10 mouse cellular contexts compared by ENCODE assay signal in the genomic region with DNA sequence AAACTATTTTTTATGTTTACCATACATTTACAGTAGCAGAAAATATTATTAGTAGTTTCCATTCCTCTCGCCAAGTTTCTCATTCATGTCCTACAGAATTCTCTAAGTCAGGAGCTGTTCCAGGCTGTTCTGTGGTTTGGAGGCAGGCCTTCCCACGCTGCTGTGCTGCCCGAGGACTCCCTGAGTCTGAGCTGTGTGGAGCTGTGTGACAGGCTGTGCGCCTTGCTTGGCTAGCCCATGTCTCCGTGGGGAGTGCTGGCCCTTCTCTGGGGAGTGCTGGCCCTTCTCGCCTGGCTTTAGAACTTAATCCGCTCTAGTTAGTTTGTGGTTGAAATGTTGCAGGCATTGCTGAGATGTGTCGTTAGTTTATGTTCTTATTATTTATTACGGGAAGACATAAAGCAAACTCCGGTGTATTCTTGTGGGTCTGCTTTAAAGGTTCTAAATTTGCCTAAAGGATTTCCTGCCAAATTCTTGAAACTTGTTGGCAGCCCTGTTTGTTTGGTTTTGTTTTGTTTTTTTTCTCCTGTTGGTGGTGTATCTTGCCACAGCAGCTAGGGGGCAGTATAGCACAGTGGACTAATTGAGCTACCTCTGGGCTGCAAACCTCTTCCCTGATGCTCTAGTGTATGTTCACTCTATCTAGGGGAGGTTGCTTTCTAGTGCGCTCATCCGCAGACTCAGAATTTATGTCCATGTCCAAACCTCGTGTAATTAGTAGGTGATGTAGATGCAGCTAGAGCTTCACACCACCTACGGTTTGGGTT. TPM values are rescaled to one million over a fixed set of nuclear protein-coding genes. Genes with fewer than 3 reads are reported as not detected.
DNase-seq lines count a peak whose midpoint lies in the region; ATAC-seq and TF ChIP-seq lines count a peak whose summit lies in the region.
"Had no signal": no experiment of that assay in that cellular context is flagged by ENCODE, and none has a peak within 500 bp of the region (broad histone marks: within the 10 kb centered on the region; RNA-seq: fewer than 3 reads in every experiment).

No protein-coding gene starts in this region.

- H3K27me3 ChIP-seq in intestine, postnatal 0 days (replicated peaks; ENCODE audit: control insufficient read depth, insufficient read depth, low read length) = no peaks in the 10 kb centered on the region
- no peaks in the 10 kb centered on the region for H3K27me3 ChIP-seq in intestine, embryonic 16.5 days (replicated peaks; ENCODE audit: control insufficient read depth, insufficient read depth, low read length)
- no peaks in the 10 kb centered on the region for H3K27me3 ChIP-seq in CH12.LX (replicated peaks)
- H3K27me3 ChIP-seq in forebrain, embryonic 16.5 days (replicated peaks; ENCODE audit: control insufficient read depth, insufficient read depth, low read length) = no peaks in the 10 kb centered on the region
- H3K27me3 ChIP-seq in kidney, embryonic 16.5 days (ENCODE audit: insufficient read depth, low read length) = no peaks in the 10 kb centered on the region
- H3K27me3 ChIP-seq: embryonic facial prominence, embryonic 12.5 days; liver, embryonic 15.5 days had no signal

- peaks cover 13% of the 10 kb centered on the region for H3K79me2 ChIP-seq in CH12.LX (replicated peaks; ENCODE audit: control insufficient read depth, extremely low read depth, insufficient read depth, poor library complexity, severe bottlenecking)

- WGBS in intestine, postnatal 0 days = 61% methylated on average over 14 of the region's 14 CpGs
- WGBS in intestine, embryonic 16.5 days = 56% methylated on average over 14 of the region's 14 CpGs
- 55% methylated on average over 14 of the region's 14 CpGs for WGBS in forebrain, embryonic 16.5 days
- WGBS in kidney, embryonic 16.5 days = 47% methylated on average over 14 of the region's 14 CpGs

- peak; percentile 95 for TF ChIP-seq CTCF in intestine, postnatal 0 days (IDR thresholded peaks at IDR 0.05; ENCODE audit: low read depth)
- TF ChIP-seq CTCF in CH12.LX (conservative IDR thresholded peaks at IDR 0.05 in 1 of 2, IDR thresholded peaks at IDR 0.05 in 1 of 2; ENCODE audit: low read depth in 2 of 2, low read length in 2 of 2) = peak; percentile 81 to 85
- peak; percentile 72; the same call in 1 of the 2 replicates for TF ChIP-seq CTCF in brain, embryonic 14.5 days (IDR thresholded peaks at IDR 0.05; ENCODE audit: borderline replicate concordance, extremely low read depth, insufficient read depth, insufficient read length)

- dilution Hi-C loops in CH12.LX (cut with MboI; ENCODE audit: extremely low pct_ligation_motif_present, extremely low pct_unique_long_range_greater_than_20kb, low sequenced_read_pairs) = no loop called here

- no peak for ATAC-seq in intestine, postnatal 0 days
- no peak for ATAC-seq in intestine, embryonic 16.5 days
- 0 out of 2 replicates have a peak, but pooled peaks have one; percentile 36 for ATAC-seq in forebrain, embryonic 16.5 days
- ATAC-seq in kidney, embryonic 16.5 days (ENCODE audit: low FRiP score, low TSS enrichment) = peak; percentile 78

- peaks cover 6% of the 10 kb centered on the region; the same call in 1 of the 2 replicates for H3K4me1 ChIP-seq in intestine, postnatal 0 days (replicated peaks; ENCODE audit: control insufficient read depth, insufficient read depth, low read length)
- H3K4me1 ChIP-seq in intestine, embryonic 16.5 days (ENCODE audit: control insufficient read depth, insufficient read depth, low read length) = peaks cover 29% of the 10 kb centered on the region
- H3K4me1 ChIP-seq in CH12.LX (ENCODE audit: control insufficient read depth in 1 of 2, insufficient read depth in 2 of 2) = peaks cover 6 to 36% of the 10 kb centered on the region in 2 experiments
- peaks cover 49% of the 10 kb centered on the region for H3K4me1 ChIP-seq in forebrain, embryonic 16.5 days (replicated peaks; ENCODE audit: control insufficient read depth, insufficient read depth, low read length)
- peaks cover 47% of the 10 kb centered on the region for H3K4me1 ChIP-seq in kidney, embryonic 16.5 days (ENCODE audit: insufficient read depth, low read length)

- in situ Hi-C loops in CH12.LX (cut with MboI; ENCODE audit: low pct_ligation_motif_present, low pct_unique_long_range_greater_than_20kb, low sequenced_read_pairs) = no loop called here

- no peak overlapping the region for H3K4me3 ChIP-seq in intestine, postnatal 0 days (ENCODE audit: low read depth, low read length)
- H3K4me3 ChIP-seq in intestine, embryonic 16.5 days (ENCODE audit: low read length) = no peak overlapping the region
- H3K4me3 ChIP-seq in CH12.LX (replicated peaks in 1 of 3; ENCODE audit: low read depth in 2 of 3, low read length in 2 of 3, poor library complexity in 1 of 3) = no peak overlapping the region
- no peak overlapping the region for H3K4me3 ChIP-seq in forebrain, embryonic 16.5 days (replicated peaks; ENCODE audit: low read length)
- H3K4me3 ChIP-seq in kidney, embryonic 16.5 days (ENCODE audit: low read length) = no peak overlapping the region
- H3K4me3 ChIP-seq: embryonic facial prominence, embryonic 12.5 days; liver, embryonic 15.5 days had no signal

- H3K36me3 ChIP-seq in intestine, postnatal 0 days (ENCODE audit: control insufficient read depth, insufficient read depth) = no peaks in the 10 kb centered on the region
- no peaks in the 10 kb centered on the region for H3K36me3 ChIP-seq in intestine, embryonic 16.5 days (ENCODE audit: control insufficient read depth, insufficient read depth, low read length)
- H3K36me3 ChIP-seq in CH12.LX (replicated peaks in 1 of 2; ENCODE audit: control insufficient read depth in 1 of 2, insufficient read depth in 1 of 2, low read length in 1 of 2) = peaks cover 5 to 31% of the 10 kb centered on the region in 2 experiments
- no peaks in the 10 kb centered on the region for H3K36me3 ChIP-seq in forebrain, embryonic 16.5 days (ENCODE audit: control insufficient read depth, insufficient read depth)
- no peaks in the 10 kb centered on the region for H3K36me3 ChIP-seq in kidney, embryonic 16.5 days (ENCODE audit: insufficient read depth, low read length)

- TF ChIP-seq RAD21 in CH12.LX (IDR thresholded peaks at IDR 0.05; ENCODE audit: low read depth, low read length) = peak; percentile 78

- H3K27ac ChIP-seq in intestine, postnatal 0 days (ENCODE audit: low read depth, low read length) = no peak overlapping the region
- H3K27ac ChIP-seq in intestine, embryonic 16.5 days (ENCODE audit: low read length) = no peak overlapping the region
- no peak overlapping the region for H3K27ac ChIP-seq in CH12.LX (ENCODE audit: insufficient read depth, low read depth)
- H3K27ac ChIP-seq in forebrain, embryonic 16.5 days (ENCODE audit: low read length) = 0 out of 2 replicates have a peak overlapping the region, but pooled peaks have one; percentile 4
- peak overlapping the region; percentile 71 for H3K27ac ChIP-seq in kidney, embryonic 16.5 days (ENCODE audit: low read length)
- H3K27ac ChIP-seq: embryonic facial prominence, embryonic 12.5 days; liver, embryonic 15.5 days had no signal

- no peak overlapping the region for H3K4me2 ChIP-seq in intestine, postnatal 0 days (replicated peaks; ENCODE audit: low read depth)
- H3K4me2 ChIP-seq in intestine, embryonic 16.5 days (ENCODE audit: low read depth, low read length) = no peak overlapping the region
- no peak overlapping the region for H3K4me2 ChIP-seq in CH12.LX (ENCODE audit: insufficient read depth, low read depth, poor library complexity, severe bottlenecking)
- H3K4me2 ChIP-seq in forebrain, embryonic 16.5 days (ENCODE audit: low read length) = no peak overlapping the region
- no peak overlapping the region for H3K4me2 ChIP-seq in kidney, embryonic 16.5 days (replicated peaks; ENCODE audit: low read depth, low read length)
- H3K4me2 ChIP-seq: embryonic facial prominence, embryonic 12.5 days; liver, embryonic 15.5 days had no signal

- no peak for TF ChIP-seq EP300 in CH12.LX (IDR thresholded peaks at IDR 0.05; ENCODE audit: low read length)

- no peaks in the 10 kb centered on the region for H3K9me3 ChIP-seq in intestine, postnatal 0 days (ENCODE audit: control insufficient read depth)
- H3K9me3 ChIP-seq in intestine, embryonic 16.5 days (ENCODE audit: control insufficient read depth, low read length) = no peaks in the 10 kb centered on the region
- H3K9me3 ChIP-seq in CH12.LX (replicated peaks; ENCODE audit: low read length) = no peaks in the 10 kb centered on the region
- H3K9me3 ChIP-seq in forebrain, embryonic 16.5 days (ENCODE audit: control insufficient read depth, low read length) = no peaks in the 10 kb centered on the region
- H3K9me3 ChIP-seq in kidney, embryonic 16.5 days (ENCODE audit: low read length) = no peaks in the 10 kb centered on the region
- H3K9me3 ChIP-seq: embryonic facial prominence, embryonic 12.5 days; liver, embryonic 15.5 days had no signal

- no peak overlapping the region for H3K9ac ChIP-seq in intestine, postnatal 0 days (ENCODE audit: low read depth, low read length)
- no peak overlapping the region for H3K9ac ChIP-seq in intestine, embryonic 16.5 days (ENCODE audit: low read depth, low read length)
- no peak overlapping the region for H3K9ac ChIP-seq in CH12.LX (ENCODE audit: insufficient read depth, low read depth)
- no peak overlapping the region for H3K9ac ChIP-seq in forebrain, embryonic 16.5 days (replicated peaks; ENCODE audit: low read depth, low read length)
- no peak overlapping the region for H3K9ac ChIP-seq in kidney, embryonic 16.5 days (replicated peaks; ENCODE audit: low read length)
- H3K9ac ChIP-seq: embryonic facial prominence, embryonic 12.5 days; liver, embryonic 15.5 days had no signal

- peak; percentile 58 for DNase-seq in CH12.LX (ENCODE audit: extremely low read depth)
- peak; percentile 69 for DNase-seq in brain, embryonic 14.5 days (ENCODE audit: low read depth)
- peak; percentile 73 for DNase-seq in lung, postnatal 14 days
- DNase-seq in thymus, postnatal 0 days (ENCODE audit: low spot score) = peak; percentile 83

- TF ChIP-seq POLR2A in CH12.LX (IDR thresholded peaks at IDR 0.05; ENCODE audit: low read depth, low read length) = no peak
- no peak for TF ChIP-seq POLR2A in brain, embryonic 14.5 days (IDR thresholded peaks at IDR 0.05; ENCODE audit: borderline replicate concordance, extremely low read depth, insufficient read depth, insufficient read length, poor library complexity, severe bottlenecking)

TF ChIP-seq in CH12.LX, 34 proteins besides CTCF, POLR2A, EP300 and RAD21 (continues in another document):
- TF ChIP-seq MXI1 (IDR thresholded peaks at IDR 0.05; ENCODE audit: low read depth, low read length) = no peak

RNA-seq across cellular contexts. Expression of a gene that starts 34.2 kb away (rescaled TPM):
- polyA plus RNA-seq in intestine, postnatal 0 days (2015; fragmentation: Nextera tagmentation; extraction: Ambion mirVana) = 5.1 and 5.8 TPM in 2 replicates
- 6.4 and 6.6 TPM in 2 replicates for polyA plus RNA-seq in intestine, embryonic 16.5 days (2015; fragmentation: Nextera tagmentation; extraction: Ambion mirVana)
- 9.0 and 10.1 TPM in 2 replicates for total RNA-seq in CH12.LX (2012; rRNA removed)
- 1.8 and 2.0 TPM in 2 replicates for total RNA-seq in CH12.LX (2014; rRNA removed)
- polyA plus RNA-seq in CH12.LX (2012; ENCODE audit: insufficient read length, low read depth) = 9.4 and 11.0 TPM in 2 replicates
- polyA plus RNA-seq in brain, embryonic 14.5 days (2012; rRNA removed) = 15.5 and 25.9 TPM in 2 replicates
- 24.9 and 25.8 TPM in 2 replicates for polyA plus RNA-seq in forebrain, embryonic 16.5 days (2015; fragmentation: Nextera tagmentation; extraction: Ambion mirVana)
- 8.2 and 9.1 TPM in 2 replicates for polyA plus RNA-seq in kidney, embryonic 16.5 days (2015; fragmentation: Nextera tagmentation; extraction: Ambion mirVana)
- 12.4 and 16.6 TPM in 2 replicates for polyA plus RNA-seq in thymus, postnatal 0 days (2015; fragmentation: Nextera tagmentation; extraction: Ambion mirVana)

Comparison
In these comparisons a context has a peak if more than half of its experiments do, and no peak if none do; other contexts are left out.
1. ATAC-seq: peak in forebrain, embryonic 16.5 days (single experiment) and kidney, embryonic 16.5 days (single experiment); none in intestine, postnatal 0 days (single experiment) and intestine, embryonic 16.5 days (single experiment).
2. H3K27ac ChIP-seq: peak in forebrain, embryonic 16.5 days (single experiment) and kidney, embryonic 16.5 days (single experiment); none in intestine, postnatal 0 days (single experiment), intestine, embryonic 16.5 days (single experiment) and CH12.LX (single experiment).
3. Peak in every context shown above with its lines, with median percentiles within 50 percentile points of each other: CTCF ChIP-seq and DNase-seq.